Mouse (Mus musculus) midbrain, embryonic 10.5 days (tissue): ENCODE measurements around the gene Galnt12. TPM values are rescaled to one million over a fixed set of nuclear protein-coding genes. Genes with fewer than 3 reads are reported as not detected.

Experiments used
- polyA plus RNA-seq: library from polyadenylated mRNA; unstranded; fragments of >200 nt; fragmentation: Nextera tagmentation; extraction: Ambion mirVana; gene quantifications from 2 replicates; pipeline ENCODE4 v1.2.1, GENCODE M21; 2016

Galnt12 gene
- polyA plus RNA-seq, 1 experiment from 2014 or later: 7.8 TPM

Other genes with a start within 250 kb of the Galnt12 start
- 0.12 and 0.25 TPM in 2 replicates for gene Gabbr2, start 100.0 kb upstream of the Galnt12 start, polyA plus RNA-seq
- 2.9 and 3.3 TPM in 2 replicates for gene Anks6, start 34.5 kb upstream of the Galnt12 start, polyA plus RNA-seq
- 2.5 and 2.7 TPM in 2 replicates for gene Col15a1, start 116.3 kb downstream of the Galnt12 start, polyA plus RNA-seq